Mouse (Mus musculus) liver, adult 2 months (tissue): ENCODE data around the gene 2310034G01Rik. TPM values are rescaled to one million over a fixed set of nuclear protein-coding genes. Genes with fewer than 3 reads are reported as not detected.

Source experiments
- DNase-seq: peaks from one replicate; pipeline ENCODE4 v3.0.0-alpha.2; 2011; ENCODE audit warnings: low read depth, low spot score; ENCODE audit errors: extremely low read depth
- H3K27ac ChIP-seq: fragments of 200-500 bp; replicated peaks from 2 replicates; pipeline ENCODE4 v1.5.1; 2012; ENCODE audit warnings: low read depth, mild to moderate bottlenecking, control low read depth, inconsistent platforms, low read length; ENCODE audit not compliant: insufficient read depth
- H3K27me3 ChIP-seq: fragments of 200-500 bp; 2 replicates; pipeline ENCODE4 v1.6.1; 2012; ENCODE audit warnings: mild to moderate bottlenecking, moderate library complexity, low read length, inconsistent platforms; ENCODE audit not compliant: control insufficient read depth, insufficient read depth
- H3K36me3 ChIP-seq: fragments of 200-500 bp; 2 replicates; pipeline ENCODE4 v1.6.1; 2012; ENCODE audit warnings: low read length, inconsistent platforms; ENCODE audit not compliant: control insufficient read depth, insufficient read depth
- H3K4me1 ChIP-seq: fragments of 200-500 bp; 2 replicates; pipeline ENCODE4 v1.6.1; 2011; ENCODE audit warnings: low read length; ENCODE audit not compliant: control insufficient read depth, insufficient read depth
- H3K4me3 ChIP-seq: fragments of 200-500 bp; 2 replicates; pipeline ENCODE4 v1.5.1; 2011; ENCODE audit warnings: low read depth, mild to moderate bottlenecking, control low read depth, low read length, moderate library complexity; ENCODE audit not compliant: insufficient read depth
- H3K79me2 ChIP-seq: fragments of 200-500 bp; 2 replicates; pipeline ENCODE4 v1.6.1; 2012; ENCODE audit warnings: inconsistent platforms, mild to moderate bottlenecking, low read length, moderate library complexity; ENCODE audit not compliant: control insufficient read depth, insufficient read depth
- H3K9ac ChIP-seq: fragments of 200-500 bp; 2 replicates; pipeline ENCODE4 v1.6.1; 2012; ENCODE audit warnings: low read depth, mild to moderate bottlenecking, control low read depth, inconsistent platforms, low read length
- CTCF ChIP-seq: fragments of 200-500 bp; IDR thresholded peaks from 2 replicates; pipeline ENCODE4 v1.5.1; 2011; ENCODE audit warnings: low read depth, low read length, control low read depth
- POLR2A ChIP-seq: fragments of 200-500 bp; IDR thresholded peaks from 2 replicates; pipeline ENCODE4 v1.6.1; 2011; ENCODE audit warnings: low read length, control low read depth; ENCODE audit not compliant: insufficient read depth; ENCODE audit errors: extremely low read depth
- WGBS: fragments of 180-500 bp; shearing (Covaris S2); methylation state at CpG from one replicate; pipeline ENCODE4 v1.1.7; 2018; 5-methylcytosine and 5-hydroxymethylcytosine counted together
- polyA plus RNA-seq: library from polyadenylated mRNA; depleted of rRNA; stranded (reverse); fragments of >200 nt; gene quantifications from 2 replicates; pipeline ENCODE4 v1.2.3, GENCODE M21; 2012
- total RNA-seq: library from RNA; depleted of rRNA; stranded (reverse); fragments of >200 nt; gene quantifications from 2 replicates; pipeline ENCODE4 v1.2.3, GENCODE M21; 2014

Gene 2310034G01Rik
- total and polyA plus RNA-seq, 2 experiments, result 0.09 to 0.10 TPM

GRCm38 (mm10) chr19:46313116-46313515 lies 37.0 kb downstream of the 2310034G01Rik start:
- WGBS, result 93% methylated on average over 9 of the region's 9 CpGs
- Histone ChIP-seq H3K27me3 (peaks cover 24% of the 10 kb centered on the region), H3K4me3 (no peak overlapping the region), H3K36me3 (no peaks in the 10 kb centered on the region; the same call in 1 of the 2 replicates), H3K9ac (no peak overlapping the region), H3K4me1 (no peaks in the 10 kb centered on the region), H3K27ac (no peak overlapping the region), H3K79me2 (no peaks in the 10 kb centered on the region)
- TF ChIP-seq POLR2A (no peak), CTCF (no peak)
- DNase-seq, result no peak

GRCm38 (mm10) chr19:46312566-46312965 lies 37.5 kb downstream of the 2310034G01Rik start:
- H3K79me2 ChIP-seq, result no peaks in the 10 kb centered on the region
- H3K27me3 ChIP-seq, result peaks cover 21% of the 10 kb centered on the region
- DNase-seq, result no peak
- 95% methylated on average over 21 of the region's 21 CpGs for WGBS
- no peak overlapping the region for H3K9ac ChIP-seq
- H3K36me3 ChIP-seq, result no peaks in the 10 kb centered on the region; the same call in 1 of the 2 replicates
- no peaks in the 10 kb centered on the region for H3K4me1 ChIP-seq
- no peak overlapping the region for H3K4me3 ChIP-seq
- TF ChIP-seq CTCF, result no peak
- no peak overlapping the region for H3K27ac ChIP-seq

GRCm38 (mm10) chr19:46311341-46311740 lies 38.8 kb downstream of the 2310034G01Rik start:
- H3K36me3 ChIP-seq, result no peaks in the 10 kb centered on the region; the same call in 1 of the 2 replicates
- H3K27ac ChIP-seq, result no peak overlapping the region
- H3K4me3 ChIP-seq, result no peak overlapping the region
- H3K27me3 ChIP-seq, result peaks cover 9% of the 10 kb centered on the region
- WGBS, result 96% methylated on average over 9 of the region's 9 CpGs
- no peaks in the 10 kb centered on the region for H3K4me1 ChIP-seq
- no peak overlapping the region for H3K9ac ChIP-seq
- DNase-seq, result no peak
- no peak for TF ChIP-seq POLR2A
- TF ChIP-seq CTCF, result no peak
- no peaks in the 10 kb centered on the region for H3K79me2 ChIP-seq

GRCm38 (mm10) chr19:46310312-46310865 lies 39.7 kb downstream of the 2310034G01Rik start:
- Histone ChIP-seq H3K9ac (no peak overlapping the region), H3K27ac (no peak overlapping the region), H3K79me2 (no peaks in the 10 kb centered on the region), H3K36me3 (no peaks in the 10 kb centered on the region; the same call in 1 of the 2 replicates), H3K4me3 (no peak overlapping the region), H3K27me3 (peaks cover 8% of the 10 kb centered on the region), H3K4me1 (0 out of 2 replicates have a peak, but pooled peaks cover 3% of the 10 kb centered on the region)
- no peak for DNase-seq
- 98% methylated on average over 12 of the region's 12 CpGs for WGBS
- TF ChIP-seq POLR2A, result no peak
- TF ChIP-seq CTCF, result no peak

- Histone ChIP-seq H3K27ac (no peak overlapping the region), H3K79me2 (no peaks in the 10 kb centered on the region), H3K9ac (no peak overlapping the region), H3K4me3 (no peak overlapping the region), H3K4me1 (0 out of 2 replicates have a peak, but pooled peaks cover 3% of the 10 kb centered on the region), H3K27me3 (peaks cover 7% of the 10 kb centered on the region), H3K36me3 (no peaks in the 10 kb centered on the region; the same call in 1 of the 2 replicates)
- DNase-seq, result no peak
- TF ChIP-seq CTCF (no peak), POLR2A (no peak)
- WGBS, result 87% methylated on average over 21 of the region's 21 CpGs
Measured at GRCm38 (mm10) chr19:46309651-46310305, 40.3 kb downstream of the 2310034G01Rik start.
